Mouse (Mus musculus) liver, embryonic 16.5 days (tissue): ENCODE measurements around the gene Cln5. TPM values are rescaled to one million over a fixed set of nuclear protein-coding genes. Genes with fewer than 3 reads are reported as not detected.

Source experiments
- polyA plus RNA-seq: library from polyadenylated mRNA; unstranded; fragments of >200 nt; fragmentation: Nextera tagmentation; extraction: Ambion mirVana; gene quantifications from 2 replicates; pipeline ENCODE4 v1.2.1, GENCODE M21; 2015

Cln5 gene
- polyA plus RNA-seq, 1 experiment from 2014 or later, result 17.0 TPM

Other genes with a start within 250 kb of the Cln5 start
- 2.5 and 2.8 TPM in 2 replicates for gene Kctd12, start 87.6 kb upstream of the Cln5 start, polyA plus RNA-seq
- 0.05 TPM in 1 of 2 replicates, not detected in the other for gene Acod1, start 23.2 kb upstream of the Cln5 start, polyA plus RNA-seq
- gene Fbxl3, start 29.4 kb downstream of the Cln5 start, polyA plus RNA-seq, result 13.7 and 14.6 TPM in 2 replicates